Comparison of ENCODE assay signal across 11 mouse cellular contexts in the genomic region with DNA sequence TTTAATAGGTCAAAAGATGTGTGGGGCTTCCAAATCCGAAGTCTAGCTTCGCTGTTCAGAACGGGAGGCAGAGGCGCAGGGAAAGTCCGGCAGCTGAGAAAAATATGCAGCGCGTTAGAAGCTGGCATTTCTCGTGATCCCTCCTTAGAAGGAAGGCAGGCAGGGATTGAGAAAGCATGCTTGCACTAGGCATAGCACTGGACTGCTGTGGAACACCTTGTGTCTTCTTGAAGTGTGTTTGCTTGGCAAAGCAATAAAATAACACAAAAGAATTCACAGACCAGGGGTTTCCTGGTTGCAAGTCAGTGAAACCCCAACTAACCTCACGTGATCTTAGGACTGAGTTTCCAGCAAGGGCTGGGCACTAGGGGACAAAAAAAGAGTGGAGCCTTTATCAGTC.
DNase-seq lines count a peak whose midpoint lies in the region; ATAC-seq and TF ChIP-seq lines count a peak whose summit lies in the region.
"Had no signal": no experiment of that assay in that cellular context is flagged by ENCODE, and none has a peak within 500 bp of the region (broad histone marks: within the 10 kb centered on the region; RNA-seq: fewer than 3 reads in every experiment).

No protein-coding gene starts in this region.

- no peaks in the 10 kb centered on the region for H3K9me3 ChIP-seq in hindbrain, embryonic 15.5 days
- no peaks in the 10 kb centered on the region for H3K9me3 ChIP-seq in hindbrain, embryonic 13.5 days
- no peaks in the 10 kb centered on the region for H3K9me3 ChIP-seq in intestine, postnatal 0 days (ENCODE audit: control insufficient read depth)

- ATAC-seq in hindbrain, embryonic 15.5 days (ENCODE audit: low FRiP score, low read depth) = no peak
- no peak for ATAC-seq in hindbrain, embryonic 13.5 days (ENCODE audit: low FRiP score)
- ATAC-seq in Patski = peak; percentile 20
- ATAC-seq in intestine, postnatal 0 days = peak; percentile 72
- no peak for ATAC-seq in cerebellum, adult (ENCODE audit: insufficient number of reproducible peaks, low FRiP score, low TSS enrichment)
- ATAC-seq: forebrain, embryonic 14.5 days had no signal

- no peak for TF ChIP-seq CTCF in Patski (IDR thresholded peaks at IDR 0.05)
- TF ChIP-seq CTCF in brain, embryonic 14.5 days (IDR thresholded peaks at IDR 0.05; ENCODE audit: borderline replicate concordance, extremely low read depth, insufficient read depth, insufficient read length) = no peak
- no peak for TF ChIP-seq CTCF in intestine, postnatal 0 days (IDR thresholded peaks at IDR 0.05; ENCODE audit: low read depth)

- in situ Hi-C loops in Patski (cut with MboI; ENCODE audit: low pct_unique_long_range_greater_than_20kb) = no loop called here

- H3K27ac ChIP-seq in hindbrain, embryonic 15.5 days (replicated peaks) = peak overlapping the region; percentile 10; the same call in 1 of the 2 replicates
- H3K27ac ChIP-seq in hindbrain, embryonic 13.5 days = no peak overlapping the region
- peak overlapping the region; percentile 4; the same call in 1 of the 2 replicates for H3K27ac ChIP-seq in intestine, postnatal 0 days (ENCODE audit: low read depth, low read length)

- H3K27me3 ChIP-seq in hindbrain, embryonic 15.5 days = no peaks in the 10 kb centered on the region
- no peaks in the 10 kb centered on the region for H3K27me3 ChIP-seq in hindbrain, embryonic 13.5 days
- no peaks in the 10 kb centered on the region for H3K27me3 ChIP-seq in Patski
- H3K27me3 ChIP-seq in intestine, postnatal 0 days (replicated peaks; ENCODE audit: control insufficient read depth, insufficient read depth, low read length) = no peaks in the 10 kb centered on the region

- no peak overlapping the region for H3K4me3 ChIP-seq in hindbrain, embryonic 15.5 days
- no peak overlapping the region for H3K4me3 ChIP-seq in hindbrain, embryonic 13.5 days
- H3K4me3 ChIP-seq in intestine, postnatal 0 days (ENCODE audit: low read depth, low read length) = peak overlapping the region; percentile 10; the same call in 1 of the 2 replicates

- TF ChIP-seq POLR2A in brain, embryonic 14.5 days (IDR thresholded peaks at IDR 0.05; ENCODE audit: borderline replicate concordance, extremely low read depth, insufficient read depth, insufficient read length, poor library complexity, severe bottlenecking) = no peak

- DNase-seq in Patski (ENCODE audit: low read depth, low spot score) = no peak
- DNase-seq in brain, embryonic 14.5 days (ENCODE audit: low read depth) = peak; percentile 49
- DNase-seq in c-Kit-positive CD71-positive TER-119-positive erythroid progenitor cells, embryonic 14.5 days (ENCODE audit: low spot score) = no peak
- no peak for DNase-seq in ovary, adult 18-20 months (ENCODE audit: low spot score)
- DNase-seq: adrenal gland, adult 2 months; cerebellum, adult 8-10 months had no signal

- POLR2A ChIA-PET in Patski (lab: Charles Lee) = no interaction called here

- 51% methylated on average over 9 of the region's 9 CpGs for WGBS in hindbrain, embryonic 15.5 days
- 66% methylated on average over 9 of the region's 9 CpGs for WGBS in hindbrain, embryonic 13.5 days
- 17% methylated on average over 9 of the region's 9 CpGs for WGBS in intestine, postnatal 0 days

- no peaks in the 10 kb centered on the region for H3K36me3 ChIP-seq in hindbrain, embryonic 15.5 days
- H3K36me3 ChIP-seq in hindbrain, embryonic 13.5 days = no peaks in the 10 kb centered on the region
- no peaks in the 10 kb centered on the region for H3K36me3 ChIP-seq in intestine, postnatal 0 days (ENCODE audit: control insufficient read depth, insufficient read depth)

- H3K9ac ChIP-seq in hindbrain, embryonic 15.5 days = no peak overlapping the region
- no peak overlapping the region for H3K9ac ChIP-seq in hindbrain, embryonic 13.5 days
- H3K9ac ChIP-seq in intestine, postnatal 0 days (ENCODE audit: low read depth, low read length) = no peak overlapping the region

- peaks cover 15% of the 10 kb centered on the region; the same call in 1 of the 2 replicates for H3K4me1 ChIP-seq in hindbrain, embryonic 15.5 days (replicated peaks)
- H3K4me1 ChIP-seq in hindbrain, embryonic 13.5 days (replicated peaks) = peaks cover 10% of the 10 kb centered on the region
- H3K4me1 ChIP-seq in intestine, postnatal 0 days (replicated peaks; ENCODE audit: control insufficient read depth, insufficient read depth, low read length) = 0 out of 2 replicates have a peak, but pooled peaks cover 4% of the 10 kb centered on the region

- H3K4me2 ChIP-seq in hindbrain, embryonic 15.5 days = peak overlapping the region; percentile 9
- no peak overlapping the region for H3K4me2 ChIP-seq in hindbrain, embryonic 13.5 days
- peak overlapping the region; percentile 45 for H3K4me2 ChIP-seq in intestine, postnatal 0 days (replicated peaks; ENCODE audit: low read depth)

- CTCF ChIA-PET in Patski (lab: Charles Lee) = interaction anchor here (1.0 kb wide), 1 partner anchor 16 kb away, joined by 3 read pairs; no protein-coding TSS in a partner anchor

Comparison
In these comparisons a context has a peak if more than half of its experiments do, and no peak if none do; other contexts are left out.
1. ATAC-seq: peak in Patski (single experiment) and intestine, postnatal 0 days (single experiment); none in hindbrain, embryonic 15.5 days (single experiment), hindbrain, embryonic 13.5 days (single experiment) and cerebellum, adult (single experiment).